Mouse (Mus musculus) MEL (cell line): ENCODE data around the gene Cdc25a.

ENCODE experiments used
- CHD2 ChIP-seq: IDR thresholded peaks from 2 replicates; pipeline ENCODE4 v1.6.1; 2011; ENCODE audit warnings: low read length, improper control_type of control experiment
- CTCF ChIP-seq, 3 experiments: IDR thresholded peaks in 2 of 3; conservative IDR thresholded peaks in 1 of 3; 2 replicates each; pipeline ENCODE4 v1.5.1; 2011 to 2012; ENCODE audit warnings: low read length in 3 of 3, low read depth in 2 of 3, mild to moderate bottlenecking in 2 of 3, improper control_type of control experiment in 1 of 3, inconsistent platforms in 1 of 3, mixed read lengths in 1 of 3, moderate library complexity in 1 of 3; ENCODE audit not compliant: control insufficient read depth in 1 of 3, insufficient read depth in 1 of 3, poor library complexity in 1 of 3, severe bottlenecking in 1 of 3
- EP300 ChIP-seq, 2 experiments: IDR thresholded peaks; 2 replicates each; pipeline ENCODE4 v1.6.1; 2011; ENCODE audit warnings: improper control_type of control experiment in 2 of 2, low read length in 2 of 2, low read depth in 1 of 2, mild to moderate bottlenecking in 1 of 2
- GATA1 ChIP-seq: IDR thresholded peaks from 2 replicates; pipeline ENCODE4 v1.6.1; 2011; ENCODE audit warnings: low read depth, low read length, improper control_type of control experiment
- HCFC1 ChIP-seq: IDR thresholded peaks from 2 replicates; pipeline ENCODE4 v1.6.1; 2012; ENCODE audit warnings: low read depth, mild to moderate bottlenecking, inconsistent platforms, low read length, improper control_type of control experiment, moderate library complexity
- JUND ChIP-seq: IDR thresholded peaks from 2 replicates; pipeline ENCODE4 v1.6.1; 2011; ENCODE audit warnings: low read depth, mild to moderate bottlenecking, improper control_type of control experiment, low read length
- MAX ChIP-seq: IDR thresholded peaks from 2 replicates; pipeline ENCODE4 v1.6.1; 2011; ENCODE audit warnings: low read length, improper control_type of control experiment
- MYB ChIP-seq: IDR thresholded peaks from 2 replicates; pipeline ENCODE4 v1.6.1; 2011; ENCODE audit warnings: mild to moderate bottlenecking, low read depth, low read length, improper control_type of control experiment
- NELFE ChIP-seq: IDR thresholded peaks from 2 replicates; pipeline ENCODE4 v1.6.1; 2011; ENCODE audit warnings: low read depth, low read length, improper control_type of control experiment
- POLR2A ChIP-seq, 2 experiments: IDR thresholded peaks; 2 replicates each; pipeline ENCODE4 v1.6.1; 2011 to 2012; ENCODE audit warnings: low read length in 2 of 2, mild to moderate bottlenecking in 2 of 2, control low read depth in 1 of 2, improper control_type of control experiment in 1 of 2, low read depth in 1 of 2, moderate library complexity in 1 of 2; ENCODE audit not compliant: control insufficient read depth in 1 of 2, insufficient read depth in 1 of 2, poor library complexity in 1 of 2
- POLR2AphosphoS2 ChIP-seq: IDR thresholded peaks from 2 replicates; pipeline ENCODE4 v1.6.1; 2011; ENCODE audit warnings: low read length, improper control_type of control experiment
- TAL1 ChIP-seq: IDR thresholded peaks from 2 replicates; pipeline ENCODE4 v1.6.1; 2012; ENCODE audit warnings: mild to moderate bottlenecking, inconsistent platforms, low read length, moderate library complexity, mixed read lengths
- USF1 ChIP-seq: IDR thresholded peaks from 2 replicates; pipeline ENCODE4 v1.6.1; 2014; ENCODE audit warnings: low read depth, mild to moderate bottlenecking, inconsistent platforms, low read length, improper control_type of control experiment, moderate library complexity
- ZNF384 ChIP-seq: IDR thresholded peaks from 2 replicates; pipeline ENCODE4 v1.6.1; 2012; ENCODE audit warnings: low read depth, mild to moderate bottlenecking, inconsistent platforms, low read length, improper control_type of control experiment

DNA sequence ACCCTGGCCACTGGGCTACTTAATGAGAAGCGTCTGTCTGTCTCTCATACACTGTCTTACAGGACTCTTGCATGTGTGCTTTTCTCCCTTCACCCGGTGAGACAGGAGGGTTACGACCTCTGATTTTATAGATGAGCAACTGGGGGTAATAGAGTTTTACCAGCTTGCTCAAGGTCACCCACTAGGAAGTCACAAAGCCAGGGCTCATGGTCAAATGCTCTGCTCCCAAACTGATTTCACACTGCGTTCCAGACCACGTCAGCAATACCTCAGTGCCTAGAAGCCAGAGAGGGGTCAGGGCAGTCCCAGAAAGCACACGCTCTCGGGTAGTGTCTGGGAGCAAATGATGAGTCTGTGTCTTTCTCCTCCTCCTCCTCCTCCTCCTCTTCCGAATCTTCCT lies 33.7 kb downstream of the Cdc25a start:
- no peak for TF ChIP-seq CTCF (IDR thresholded peaks at IDR 0.05 in 2 of 3, conservative IDR thresholded peaks at IDR 0.05 in 1 of 3; ENCODE audit: control insufficient read depth in 1 of 3, insufficient read depth in 1 of 3, low read depth in 2 of 3, low read length in 3 of 3, poor library complexity in 1 of 3, severe bottlenecking in 1 of 3)
- no peak for TF ChIP-seq HCFC1
- TF ChIP-seq MYB: no peak
- TF ChIP-seq JUND: no peak
- TF ChIP-seq MAX: no peak
- no peak for TF ChIP-seq EP300 (IDR thresholded peaks at IDR 0.05; ENCODE audit: low read depth in 1 of 2, low read length in 2 of 2)
- no peak for TF ChIP-seq NELFE
- TF ChIP-seq CHD2: no peak
- no peak for TF ChIP-seq USF1
- no peak for TF ChIP-seq ZNF384
- no peak for TF ChIP-seq POLR2AphosphoS2
- TF ChIP-seq POLR2A (IDR thresholded peaks at IDR 0.05; ENCODE audit: control insufficient read depth in 1 of 2, insufficient read depth in 1 of 2, low read depth in 1 of 2, low read length in 2 of 2, poor library complexity in 1 of 2): no peak
- TF ChIP-seq GATA1: no peak
- no peak for TF ChIP-seq TAL1
